Mouse (Mus musculus) G1E-ER4 (cell line): Measurements from ENCODE around the gene Abhd4. TPM values are rescaled to one million over a fixed set of nuclear protein-coding genes. Genes with fewer than 3 reads are reported as not detected.

ENCODE experiments used
- GATA1 ChIP-seq: IDR thresholded peaks from one replicate; pipeline ENCODE4 v1.8.0; 2012; ENCODE audit warnings: low read length, inconsistent platforms
- polyA plus RNA-seq: library from polyadenylated mRNA; stranded (reverse); fragments of >175 nt; gene quantifications from 2 replicates; pipeline ENCODE4 v1.2.3, GENCODE M21; 2012

Abhd4 gene
- polyA plus RNA-seq, 1 experiment, result 3.5 TPM

DNA sequence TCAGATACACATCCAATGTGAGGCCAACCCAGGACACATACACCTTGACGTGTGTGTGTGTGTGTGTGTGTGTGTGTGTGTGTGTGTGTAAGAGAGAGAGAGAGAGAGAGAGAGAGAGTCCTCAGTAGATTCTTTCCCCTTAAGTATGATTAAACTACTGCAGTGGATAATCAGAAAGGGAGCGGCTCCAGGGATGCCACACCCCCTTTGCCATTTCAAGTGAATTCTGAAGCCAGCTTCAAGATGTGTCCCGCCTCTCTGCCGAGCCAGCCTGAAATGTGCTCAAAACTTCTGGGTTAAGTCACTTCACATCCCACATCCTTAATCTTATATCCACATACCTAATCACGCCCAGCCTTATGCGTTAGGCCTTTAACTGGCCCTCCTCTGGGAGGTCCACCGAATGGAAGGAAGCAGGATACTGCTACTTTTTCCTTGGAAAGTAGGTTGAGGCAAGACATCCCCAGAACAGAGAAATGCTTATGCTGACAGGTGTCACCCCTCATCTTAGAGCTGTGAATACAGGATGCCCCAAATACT lies 4.2 kb downstream of the Abhd4 start:
- no peak for TF ChIP-seq GATA1

DNA sequence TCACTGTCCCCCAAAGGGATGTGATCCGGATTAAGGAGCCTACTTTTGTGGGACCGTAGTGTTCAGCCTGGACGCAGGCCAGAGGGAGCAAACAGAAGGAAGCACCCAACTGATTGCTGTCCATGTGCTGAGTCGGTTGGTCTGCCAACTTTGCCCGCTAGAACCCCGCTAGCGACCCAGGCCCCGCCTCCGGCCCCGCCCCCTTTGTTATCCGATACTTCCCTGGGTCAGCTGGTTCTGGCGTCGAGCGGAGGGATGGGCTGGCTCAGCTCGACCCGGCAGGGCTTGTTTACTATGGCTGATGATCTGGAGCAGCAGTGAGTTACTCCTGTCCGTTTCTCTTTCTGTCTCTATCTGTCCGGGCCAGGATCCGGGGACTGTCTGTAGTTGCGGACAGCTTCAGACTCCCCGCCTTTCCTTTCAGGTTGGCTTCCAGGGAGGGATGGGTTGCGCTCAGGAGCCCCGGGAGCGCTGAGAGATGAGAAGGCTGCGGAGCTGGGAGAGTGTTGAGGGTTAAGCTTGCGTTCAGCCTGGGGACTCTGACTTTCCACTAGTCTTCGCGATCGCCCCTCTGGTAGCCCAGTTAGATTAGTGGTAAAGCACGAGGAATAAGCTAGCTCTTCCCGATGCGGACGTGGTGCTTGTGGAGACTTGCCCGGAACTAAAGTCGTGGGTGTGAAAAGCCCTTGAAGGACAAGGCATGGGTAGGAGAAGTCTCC lies 5.2 kb downstream of the Abhd4 start:
- no peak for TF ChIP-seq GATA1

- no peak for TF ChIP-seq GATA1
These were observed 5.7 kb downstream of the Abhd4 start for GRCm38 (mm10) chr14:54259722-54260085.

DNA sequence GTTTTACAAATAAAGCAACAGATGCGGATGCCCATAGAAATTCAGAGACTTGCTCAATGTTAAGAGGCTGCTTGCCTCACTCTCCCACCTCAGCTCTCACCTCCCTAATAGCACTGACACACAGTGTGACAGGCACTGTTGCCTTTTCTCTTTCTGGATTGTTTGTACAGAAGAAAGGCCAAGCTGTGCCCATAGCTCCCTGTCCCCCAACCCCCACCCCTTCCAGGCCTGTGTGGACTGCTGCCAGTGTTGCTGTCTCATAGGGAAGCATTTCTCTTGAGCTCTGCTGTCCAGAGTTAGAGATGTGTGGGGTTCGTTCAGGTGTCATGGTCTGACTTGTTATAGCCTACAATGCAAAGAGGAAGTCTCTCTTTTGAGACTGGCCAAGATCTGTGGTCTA lies 6.2 kb downstream of the Abhd4 start:
- TF ChIP-seq GATA1, result no peak

DNA sequence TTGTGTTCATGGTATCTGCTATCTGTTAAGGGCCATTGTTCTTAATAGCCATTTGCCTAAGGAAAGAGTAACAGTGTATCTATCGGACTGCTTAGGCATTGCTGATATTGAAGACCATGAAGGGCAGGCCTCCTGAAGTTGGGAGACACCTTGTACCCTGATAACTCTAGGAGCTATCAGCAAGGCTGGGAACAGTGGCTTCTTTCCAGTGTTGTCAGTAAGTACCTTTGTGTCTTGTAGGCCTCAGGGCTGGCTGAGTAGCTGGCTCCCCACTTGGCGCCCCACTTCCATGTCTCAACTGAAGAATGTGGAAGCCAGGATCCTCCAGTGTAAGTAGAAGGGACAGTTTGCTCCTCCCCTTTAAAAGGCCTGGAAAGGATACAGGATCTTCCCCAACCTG lies 7.4 kb downstream of the Abhd4 start:
- no peak for TF ChIP-seq GATA1

- TF ChIP-seq GATA1, result no peak
These were observed 8.6 kb downstream of the Abhd4 start for GRCm38 (mm10) chr14:54262622-54263021.

GRCm38 (mm10) chr14:54263099-54263498 lies 9.1 kb downstream of the Abhd4 start:
- TF ChIP-seq GATA1, result no peak

- TF ChIP-seq GATA1, result no peak
These were observed 10.2 kb downstream of the Abhd4 start for GRCm38 (mm10) chr14:54264231-54264630.

GRCm38 (mm10) chr14:54265093-54265492 lies 11.1 kb downstream of the Abhd4 start:
- no peak for TF ChIP-seq GATA1

- TF ChIP-seq GATA1, result no peak
These were observed 12.0 kb downstream of the Abhd4 start for GRCm38 (mm10) chr14:54265951-54266350.

DNA sequence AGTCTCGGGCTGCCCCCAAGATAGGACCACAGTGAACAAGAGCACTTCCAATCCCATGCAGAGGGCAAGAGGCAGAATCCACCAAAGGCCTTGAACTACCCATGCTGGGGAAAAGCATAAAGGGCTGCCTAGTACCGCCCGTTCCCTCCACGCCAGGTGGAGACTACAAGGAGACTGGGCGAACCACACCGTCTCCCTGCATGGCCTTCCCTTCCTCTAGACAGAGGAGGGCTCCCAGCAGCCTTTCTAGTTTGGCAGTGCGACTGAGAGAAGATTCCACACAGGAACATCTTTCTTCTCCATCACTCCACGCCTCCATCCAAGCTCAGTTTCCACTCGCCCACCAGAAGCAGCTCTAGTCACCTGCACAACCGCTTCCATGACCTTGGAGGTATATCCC lies 14.0 kb downstream of the Abhd4 start:
- TF ChIP-seq GATA1, result no peak

DNA sequence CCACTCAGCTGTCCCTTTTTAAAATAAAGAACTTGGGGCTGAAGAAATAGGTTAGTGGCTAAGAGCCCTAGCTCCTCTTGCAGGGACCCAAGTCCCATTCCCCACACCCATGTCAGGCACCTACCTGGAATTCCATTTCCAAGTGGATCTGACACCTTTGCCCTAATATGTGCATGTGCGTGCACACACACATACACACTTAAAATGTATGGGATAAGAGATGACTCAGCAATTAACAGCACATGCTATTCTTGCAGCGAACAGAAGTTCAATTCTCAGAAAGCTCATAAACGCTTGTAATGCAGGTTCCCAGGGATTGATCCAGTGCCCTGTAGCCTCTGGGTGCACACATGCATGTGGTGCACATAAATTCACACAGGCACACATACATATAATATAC lies 15.6 kb downstream of the Abhd4 start:
- TF ChIP-seq GATA1, result no peak

DNA sequence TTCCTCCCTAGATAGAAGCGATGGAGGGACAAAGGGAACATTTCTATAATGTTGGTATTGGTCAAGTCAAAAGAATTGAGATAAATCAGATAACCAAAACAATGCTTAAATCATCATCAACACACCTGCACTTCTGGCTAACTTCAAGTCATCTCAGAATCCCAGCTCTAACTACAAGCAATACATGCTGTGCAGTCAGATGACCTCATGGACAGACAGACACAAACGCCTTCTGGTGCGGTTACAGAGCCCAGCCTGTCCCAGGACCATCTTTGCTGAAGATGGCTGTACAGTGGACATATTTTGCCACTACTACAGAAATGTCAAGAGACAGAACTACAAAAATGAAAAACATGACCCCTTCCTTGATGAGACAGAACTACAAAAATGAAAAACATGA lies 16.4 kb downstream of the Abhd4 start:
- TF ChIP-seq GATA1, result no peak

- no peak for TF ChIP-seq GATA1
These were observed 18.1 kb downstream of the Abhd4 start for GRCm38 (mm10) chr14:54271976-54272606.

DNA sequence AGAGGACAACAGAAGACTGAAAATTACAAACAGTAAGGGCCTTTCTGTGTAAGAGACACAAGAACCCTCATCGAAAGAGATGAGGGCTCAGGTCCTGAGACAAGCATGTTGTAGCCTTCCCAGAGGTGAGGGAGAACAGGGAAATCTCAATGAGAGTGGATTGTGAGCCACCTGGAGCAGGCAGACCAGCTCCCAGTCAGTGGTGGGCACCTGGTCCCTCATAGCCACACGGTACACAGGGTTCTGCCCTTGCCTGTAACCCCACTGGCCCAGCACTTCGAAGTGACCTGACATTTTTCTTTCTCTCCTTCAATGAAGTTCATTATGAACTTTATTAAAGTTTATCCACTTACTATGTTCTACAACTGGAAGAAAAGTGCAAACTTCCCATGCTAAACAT lies 18.7 kb downstream of the Abhd4 start:
- TF ChIP-seq GATA1, result no peak

DNA sequence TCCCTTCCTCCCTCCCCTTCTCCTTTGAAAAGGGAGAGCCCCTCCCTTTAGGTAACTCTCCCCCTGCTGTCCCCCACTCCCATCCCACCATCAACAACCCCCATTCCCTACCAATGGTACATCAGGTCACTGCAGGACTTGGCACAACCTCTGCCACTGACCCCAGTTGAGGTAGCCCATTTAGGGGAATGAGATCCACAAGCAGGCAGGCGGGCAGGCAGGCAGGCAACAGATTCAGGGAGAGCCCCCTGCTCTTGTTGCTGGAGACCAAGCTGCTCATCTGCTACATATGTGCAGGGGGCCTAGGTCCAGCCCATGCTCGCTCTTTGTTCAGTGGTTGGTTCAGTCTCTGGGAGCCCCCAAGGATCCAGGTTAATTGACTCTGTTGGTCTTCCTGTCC lies 22.5 kb downstream of the Abhd4 start:
- TF ChIP-seq GATA1, result no peak

- no peak for TF ChIP-seq GATA1
These were observed 30.9 kb downstream of the Abhd4 start, which contains the start of gene Olfr49 for GRCm38 (mm10) chr14:54284839-54285238. Gene Olfr49, minus strand, starts transcription at chr14:54284939.
